Mouse (Mus musculus) brain, adult 2 months (tissue): ENCODE measurements around the gene Olfr884.

Source experiments
- DNase-seq: peaks from one replicate; pipeline ENCODE4 v3.0.0; 2011; ENCODE audit warnings: low read depth, low spot score

Olfr884 gene

DNA sequence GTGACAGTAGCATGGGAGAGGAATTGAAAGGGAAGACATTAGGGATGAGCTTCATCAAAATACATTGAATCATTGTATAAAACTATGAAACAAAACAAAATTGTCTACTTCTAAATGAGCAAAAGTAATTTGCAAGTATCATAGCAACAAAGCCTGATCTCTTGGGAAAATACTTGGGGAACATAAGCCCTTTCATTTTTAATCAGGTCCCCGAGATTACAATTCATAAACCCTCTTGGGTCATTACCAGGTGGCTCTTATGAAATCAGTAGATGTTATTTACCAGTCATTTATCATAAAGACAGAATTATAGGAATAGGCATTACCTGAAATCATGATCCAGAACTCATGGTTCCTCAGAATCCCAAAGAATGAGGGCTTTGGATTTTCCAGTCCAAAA is at the start of gene Olfr884:
Gene Olfr884 (plus strand): TSS at position 301 of the 400 bp plus-strand sequence.
- no peak for DNase-seq

DNA sequence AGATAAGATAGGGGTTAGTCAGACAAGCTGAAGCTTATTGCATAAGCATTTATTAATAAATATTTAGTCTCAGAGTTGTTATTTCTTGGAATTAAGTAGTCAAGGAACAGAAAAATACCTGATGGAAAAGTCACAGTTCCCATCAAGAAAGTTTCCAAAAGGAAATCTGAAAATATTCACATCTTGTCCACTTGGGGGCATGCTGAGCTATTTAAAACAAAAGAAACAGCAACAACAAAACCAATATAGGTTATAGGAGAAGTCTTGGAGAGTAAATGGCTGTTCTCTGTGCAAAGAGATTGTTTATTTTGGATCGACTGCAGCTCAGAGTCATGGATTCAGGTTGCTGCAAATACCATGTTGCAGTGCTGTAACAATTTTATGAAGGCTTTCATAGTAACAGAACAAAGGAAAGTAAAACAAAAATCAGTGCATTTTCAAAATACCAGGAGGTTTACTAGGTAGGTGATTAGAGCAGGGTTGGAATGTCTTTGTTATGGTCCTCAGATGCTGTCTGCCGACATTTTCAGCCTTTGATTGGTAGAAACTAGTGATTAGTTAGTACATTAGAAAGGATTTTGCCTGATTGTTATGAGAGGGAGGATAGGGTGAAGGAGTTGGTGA is 47.7 kb upstream of the Olfr884 start:
- peak; percentile 6 for DNase-seq

DNA sequence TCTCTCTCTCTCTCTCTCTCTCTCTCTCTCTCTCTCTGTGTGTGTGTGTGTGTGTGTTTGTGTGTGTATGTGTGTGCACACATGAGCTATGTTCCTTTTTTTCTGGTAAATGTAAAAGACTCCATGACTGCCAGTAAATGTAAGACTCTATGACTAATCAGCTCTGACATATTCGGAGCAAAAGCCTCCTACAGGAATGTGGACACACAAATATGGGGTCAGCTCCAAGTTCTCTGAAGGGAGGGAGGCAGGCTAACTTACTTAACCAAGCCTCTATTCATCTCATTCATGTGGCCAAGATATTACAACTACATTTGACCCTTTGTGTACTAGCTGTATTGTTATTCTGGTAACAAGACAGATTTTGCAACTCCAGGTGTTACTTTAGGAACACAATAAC is 46.3 kb upstream of the Olfr884 start:
- DNase-seq, result no peak

DNA sequence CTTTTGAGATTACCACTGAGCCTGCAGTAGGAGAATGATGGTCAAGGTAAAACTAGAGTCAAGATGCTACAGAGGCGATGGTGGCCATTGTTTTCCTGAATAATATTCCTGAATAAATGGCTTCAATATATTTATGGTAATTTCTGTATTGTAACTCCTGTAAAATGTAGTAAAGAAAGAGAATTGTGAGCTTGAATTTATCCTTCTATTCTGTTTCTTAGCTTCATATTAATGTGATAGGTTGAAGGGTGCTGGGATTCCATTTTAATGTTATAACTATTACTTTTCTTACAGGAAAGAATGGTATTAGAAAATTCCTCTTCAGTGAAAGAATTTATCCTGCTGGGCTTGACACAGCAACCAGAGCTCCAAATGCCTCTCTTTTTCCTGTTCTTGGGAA is 20.8 kb upstream of the Olfr884 start, which contains the start of gene Olfr883:
Gene Olfr883 (plus strand): TSS at position 301 of the 400 bp plus-strand sequence.
- no peak for DNase-seq

DNA sequence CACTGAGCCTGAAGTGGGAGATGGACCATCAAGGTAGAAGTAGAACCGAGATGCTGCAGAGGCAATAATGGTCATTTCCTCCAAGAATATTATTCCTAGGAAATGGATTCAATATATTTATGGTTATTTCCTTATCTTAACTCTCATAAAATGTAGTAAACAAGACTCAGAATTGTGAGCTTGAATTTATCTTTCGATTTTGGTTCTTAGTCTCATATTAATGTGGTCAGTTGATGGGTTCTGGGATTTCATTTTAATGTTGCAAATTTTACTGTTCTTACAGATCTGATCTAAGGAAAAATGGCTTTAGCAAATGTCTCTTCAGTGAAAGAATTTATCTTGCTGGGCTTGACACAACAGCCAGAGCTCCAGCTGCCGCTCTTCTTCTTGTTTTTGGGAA is 14.7 kb downstream of the Olfr884 start, which contains the start of gene Olfr885:
Gene Olfr885 (plus strand): TSS at position 301 of the 400 bp plus-strand sequence.
- no peak for DNase-seq

DNA sequence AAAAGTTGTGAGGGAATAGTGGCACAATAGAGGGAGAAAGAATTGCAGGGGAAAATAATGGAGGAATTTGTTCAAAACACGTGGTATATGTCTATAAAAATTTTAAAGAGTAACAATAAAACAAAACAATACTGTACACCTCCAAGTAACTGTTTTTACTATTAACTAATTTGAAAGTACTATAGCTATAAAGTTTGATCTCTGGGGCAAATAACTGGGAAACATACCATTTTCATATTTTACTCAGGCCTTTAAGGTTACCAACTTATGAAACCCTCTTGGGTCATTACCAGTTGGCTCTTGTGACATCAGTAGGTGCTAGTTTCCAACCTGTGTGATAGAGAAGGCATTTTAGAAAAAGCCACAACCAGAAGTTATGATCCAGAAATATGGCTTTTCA is 37.4 kb downstream of the Olfr884 start, which contains the start of gene Olfr887:
Gene Olfr887 (plus strand): TSS at position 301 of the 400 bp plus-strand sequence.
- DNase-seq, result no peak
